Mouse (Mus musculus) G1E (cell line): ENCODE data around the gene Rhpn2.

ENCODE experiments used
- CTCF ChIP-seq: IDR thresholded peaks from 2 replicates; pipeline ENCODE4 v1.5.1; 2012; ENCODE audit warnings: low read depth, low read length, inconsistent platforms, mixed read lengths
- GATA1 ChIP-seq: IDR thresholded peaks from 2 replicates; pipeline ENCODE4 v1.6.1; 2012; ENCODE audit warnings: borderline replicate concordance, low read length, inconsistent platforms, mixed read lengths

DNA sequence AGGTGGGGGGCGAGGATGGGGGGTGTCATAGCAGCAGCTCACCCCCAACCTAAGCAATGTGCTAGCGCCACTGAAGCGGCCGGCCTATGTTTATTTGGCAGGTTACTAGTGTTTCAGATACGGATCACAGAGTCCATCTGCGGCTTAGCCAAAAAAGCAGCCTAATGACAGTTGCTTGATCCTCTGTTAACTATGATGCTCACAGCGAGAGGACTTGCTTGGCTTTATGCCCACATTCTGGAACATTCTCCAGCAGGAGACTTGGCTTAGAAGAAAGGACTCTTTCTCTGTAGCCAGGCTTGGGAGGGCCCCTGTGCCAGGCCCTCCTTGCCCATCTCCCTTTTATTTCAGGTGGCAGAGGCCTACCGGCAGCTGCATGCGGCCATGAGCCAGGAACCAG, 42.7 kb downstream of the Rhpn2 start:
- TF ChIP-seq CTCF (no peak), GATA1 (no peak)
